14 mouse cellular contexts compared by ENCODE assay signal in the genomic region with DNA sequence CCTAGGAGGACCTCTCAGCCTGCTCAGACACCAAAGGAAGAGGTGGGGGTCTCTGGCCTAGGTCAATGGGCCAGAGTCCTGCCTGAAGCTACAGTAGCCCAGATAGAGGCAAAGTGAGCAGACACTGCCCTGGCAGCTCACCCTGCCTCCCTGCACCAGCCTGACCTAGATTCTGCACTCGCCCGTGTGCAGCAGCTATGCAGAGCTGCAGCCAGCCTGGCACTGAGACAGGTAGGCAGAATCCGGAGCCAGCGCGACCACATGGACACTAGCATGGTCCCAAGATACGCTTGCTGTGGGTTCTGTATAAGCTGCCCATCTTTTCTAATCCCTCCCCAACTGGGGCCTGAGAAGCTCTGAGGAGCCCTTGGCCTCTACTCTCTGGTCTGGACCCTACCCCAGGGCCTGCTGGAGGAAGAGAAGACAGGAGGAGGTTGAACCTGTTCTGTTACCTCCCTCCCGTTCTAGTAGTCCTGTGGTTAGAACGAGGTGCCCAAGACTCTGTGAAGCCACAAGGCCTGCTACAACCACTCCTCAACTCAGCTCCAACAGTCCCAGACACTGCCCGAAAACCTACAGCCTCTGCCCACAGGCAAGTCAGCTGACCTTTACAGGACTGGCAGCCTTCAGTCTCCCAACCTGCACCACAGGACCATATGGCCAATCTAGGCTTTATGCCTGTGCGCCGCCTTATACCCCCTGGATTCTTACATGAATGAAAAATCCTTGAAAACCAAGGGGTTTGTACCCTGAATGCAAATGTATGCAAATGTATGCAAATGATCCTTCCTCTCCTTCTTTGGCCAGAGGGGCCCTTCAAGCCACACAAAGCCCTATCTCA. TPM values are rescaled to one million over a fixed set of nuclear protein-coding genes. Genes with fewer than 3 reads are reported as not detected.
DNase-seq lines count a peak whose midpoint lies in the region; ATAC-seq lines count a peak whose summit lies in the region.
"Had no signal": no experiment of that assay in that cellular context is flagged by ENCODE, and none has a peak within 500 bp of the region (broad histone marks: within the 10 kb centered on the region; RNA-seq: fewer than 3 reads in every experiment).

No protein-coding gene starts in this region.

- WGBS in neural tube, embryonic 12.5 days = 80% methylated on average over 11 of the region's 11 CpGs
- whole genome bisulfite sequencing in forebrain, embryonic 10.5 days = 86% methylated on average over 11 of the region's 11 CpGs
- WGBS in hindbrain, embryonic 14.5 days = 68% methylated on average over 11 of the region's 11 CpGs
- WGBS in neural tube, embryonic 13.5 days = 69% methylated on average over 11 of the region's 11 CpGs
- WGBS in limb, embryonic 10.5 days = 86% methylated on average over 11 of the region's 11 CpGs

- H3K4me1 ChIP-seq in neural tube, embryonic 12.5 days = peaks cover 27% of the 10 kb centered on the region
- peaks cover 32% of the 10 kb centered on the region for H3K4me1 ChIP-seq in forebrain, embryonic 10.5 days
- peaks cover 39% of the 10 kb centered on the region for H3K4me1 ChIP-seq in hindbrain, embryonic 14.5 days (replicated peaks; ENCODE audit: control insufficient read depth, insufficient read depth, low read length)
- peaks cover 36% of the 10 kb centered on the region for H3K4me1 ChIP-seq in neural tube, embryonic 13.5 days (replicated peaks)
- H3K4me1 ChIP-seq in limb, embryonic 10.5 days = peaks cover 15% of the 10 kb centered on the region

- peak overlapping the region; percentile 10; the same call in 1 of the 2 replicates for H3K27ac ChIP-seq in neural tube, embryonic 12.5 days
- peak overlapping the region; percentile 15; the same call in 1 of the 2 replicates for H3K27ac ChIP-seq in forebrain, embryonic 10.5 days
- H3K27ac ChIP-seq in hindbrain, embryonic 14.5 days = peak overlapping the region; percentile 14; the same call in 1 of the 2 replicates
- 0 out of 2 replicates have a peak overlapping the region, but pooled peaks have one; percentile 6 for H3K27ac ChIP-seq in neural tube, embryonic 13.5 days (replicated peaks)
- no peak overlapping the region for H3K27ac ChIP-seq in limb, embryonic 10.5 days
- H3K27ac ChIP-seq: embryonic facial prominence, embryonic 12.5 days; kidney, postnatal 0 days had no signal

- no peak overlapping the region for H3K9ac ChIP-seq in neural tube, embryonic 12.5 days
- 0 out of 2 replicates have a peak overlapping the region, but pooled peaks have one; percentile 1 for H3K9ac ChIP-seq in hindbrain, embryonic 14.5 days
- no peak overlapping the region for H3K9ac ChIP-seq in neural tube, embryonic 13.5 days
- H3K9ac ChIP-seq: embryonic facial prominence, embryonic 12.5 days had no signal

- no peak overlapping the region for H3K4me2 ChIP-seq in neural tube, embryonic 12.5 days (replicated peaks)
- H3K4me2 ChIP-seq in hindbrain, embryonic 14.5 days (replicated peaks) = no peak overlapping the region
- no peak overlapping the region for H3K4me2 ChIP-seq in neural tube, embryonic 13.5 days
- H3K4me2 ChIP-seq: embryonic facial prominence, embryonic 12.5 days had no signal

- ATAC-seq in neural tube, embryonic 12.5 days (ENCODE audit: low FRiP score, low read depth) = no peak
- 0 out of 2 replicates have a peak, but pooled peaks have one; percentile 43 for ATAC-seq in hindbrain, embryonic 14.5 days (ENCODE audit: low FRiP score)
- ATAC-seq in neural tube, embryonic 13.5 days (ENCODE audit: low read depth) = no peak; the same call in 1 of the 2 replicates

- no peak for DNase-seq in neural tube, embryonic 10.5 days (ENCODE audit: extremely low spot score, low spot score)
- DNase-seq in forebrain, embryonic 10.5 days (ENCODE audit: extremely low spot score, low spot score) = no peak
- no peak for DNase-seq in hindbrain, embryonic 14.5 days (ENCODE audit: low spot score)
- DNase-seq in limb, embryonic 10.5 days (ENCODE audit: low spot score) = no peak
- no peak for DNase-seq in lung, postnatal 4 days
- DNase-seq in adrenal gland, postnatal 4 days (ENCODE audit: low spot score in 2 of 2) = no peak
- DNase-seq: layer of hippocampus, postnatal 36 days; thymus, postnatal 36 days had no signal

- H3K4me3 ChIP-seq in neural tube, embryonic 12.5 days = no peak overlapping the region
- H3K4me3 ChIP-seq in forebrain, embryonic 10.5 days = no peak overlapping the region
- no peak overlapping the region for H3K4me3 ChIP-seq in hindbrain, embryonic 14.5 days (replicated peaks; ENCODE audit: low read length)
- no peak overlapping the region for H3K4me3 ChIP-seq in neural tube, embryonic 13.5 days
- H3K4me3 ChIP-seq in limb, embryonic 10.5 days = no peak overlapping the region
- H3K4me3 ChIP-seq: embryonic facial prominence, embryonic 12.5 days had no signal

- H3K9me3 ChIP-seq in neural tube, embryonic 12.5 days = no peaks in the 10 kb centered on the region
- H3K9me3 ChIP-seq in forebrain, embryonic 10.5 days = 0 out of 2 replicates have a peak, but pooled peaks cover 4% of the 10 kb centered on the region
- no peaks in the 10 kb centered on the region for H3K9me3 ChIP-seq in hindbrain, embryonic 14.5 days (ENCODE audit: control insufficient read depth, low read length)
- no peaks in the 10 kb centered on the region for H3K9me3 ChIP-seq in neural tube, embryonic 13.5 days
- no peaks in the 10 kb centered on the region for H3K9me3 ChIP-seq in limb, embryonic 10.5 days (replicated peaks)

- no peaks in the 10 kb centered on the region for H3K36me3 ChIP-seq in neural tube, embryonic 12.5 days
- no peaks in the 10 kb centered on the region for H3K36me3 ChIP-seq in forebrain, embryonic 10.5 days (replicated peaks)
- H3K36me3 ChIP-seq in hindbrain, embryonic 14.5 days (replicated peaks; ENCODE audit: control insufficient read depth, insufficient read depth) = no peaks in the 10 kb centered on the region
- no peaks in the 10 kb centered on the region for H3K36me3 ChIP-seq in neural tube, embryonic 13.5 days
- no peaks in the 10 kb centered on the region for H3K36me3 ChIP-seq in limb, embryonic 10.5 days
- H3K36me3 ChIP-seq: embryonic facial prominence, embryonic 12.5 days had no signal

- no peaks in the 10 kb centered on the region for H3K27me3 ChIP-seq in neural tube, embryonic 12.5 days (replicated peaks)
- peaks cover 28% of the 10 kb centered on the region for H3K27me3 ChIP-seq in forebrain, embryonic 10.5 days (ENCODE audit: poor library complexity, severe bottlenecking)
- no peaks in the 10 kb centered on the region for H3K27me3 ChIP-seq in hindbrain, embryonic 14.5 days (ENCODE audit: control insufficient read depth, insufficient read depth, low read length)
- no peaks in the 10 kb centered on the region for H3K27me3 ChIP-seq in neural tube, embryonic 13.5 days
- 0 out of 2 replicates have a peak, but pooled peaks cover 5% of the 10 kb centered on the region for H3K27me3 ChIP-seq in limb, embryonic 10.5 days (ENCODE audit: low read depth, poor library complexity, severe bottlenecking)
- H3K27me3 ChIP-seq: embryonic facial prominence, embryonic 12.5 days had no signal

RNA-seq across cellular contexts. Expression of a gene that starts 32.2 kb away (rescaled TPM):
- polyA plus RNA-seq in neural tube, embryonic 12.5 days (2016; fragmentation: Nextera tagmentation; extraction: Ambion mirVana) = 4.1 TPM in 2 replicates
- 0.43 and 0.64 TPM in 2 replicates for polyA plus RNA-seq in forebrain, embryonic 10.5 days (2016; fragmentation: Nextera tagmentation; extraction: Ambion mirVana)
- 13.4 and 13.8 TPM in 2 replicates for polyA plus RNA-seq in hindbrain, embryonic 14.5 days (2014; fragmentation: Nextera tagmentation; extraction: Ambion mirVana)
- polyA plus RNA-seq in neural tube, embryonic 13.5 days (2015; fragmentation: Nextera tagmentation; extraction: Ambion mirVana) = 6.1 and 6.2 TPM in 2 replicates
- 1.5 and 1.8 TPM in 2 replicates for polyA plus RNA-seq in limb, embryonic 10.5 days (2016; fragmentation: Nextera tagmentation; extraction: Ambion mirVana)
- 1 to 10 TPM; 1.1 to 1.6 TPM for total RNA-seq in adrenal gland, postnatal 4 days (2021)
- total RNA-seq: hematopoietic stem cell, adult 5-6 weeks; liver, adult 2 months had no signal

RNA-seq across cellular contexts. Expression of a gene that starts 42.4 kb away (rescaled TPM):
- polyA plus RNA-seq in neural tube, embryonic 12.5 days (2016; fragmentation: Nextera tagmentation; extraction: Ambion mirVana) = 16.6 and 17.3 TPM in 2 replicates
- polyA plus RNA-seq in forebrain, embryonic 10.5 days (2016; fragmentation: Nextera tagmentation; extraction: Ambion mirVana) = 22.2 TPM in 2 replicates
- 5.4 and 7.0 TPM in 2 replicates for polyA plus RNA-seq in hindbrain, embryonic 14.5 days (2014; fragmentation: Nextera tagmentation; extraction: Ambion mirVana)
- polyA plus RNA-seq in neural tube, embryonic 13.5 days (2015; fragmentation: Nextera tagmentation; extraction: Ambion mirVana) = 15.9 and 17.8 TPM in 2 replicates
- 23.8 and 26.0 TPM in 2 replicates for polyA plus RNA-seq in limb, embryonic 10.5 days (2016; fragmentation: Nextera tagmentation; extraction: Ambion mirVana)
- 10 to 100 TPM; 25.6 to 27.5 TPM for total RNA-seq in adrenal gland, postnatal 4 days (2021)
